Mouse (Mus musculus): ENCODE measurements around the gene Cpn2. TPM values are rescaled to one million over a fixed set of nuclear protein-coding genes. Genes with fewer than 3 reads are reported as not detected.

Gene Cpn2
- polyA plus RNA-seq, 1 experiment from 2014 or later = not detected

DNA sequence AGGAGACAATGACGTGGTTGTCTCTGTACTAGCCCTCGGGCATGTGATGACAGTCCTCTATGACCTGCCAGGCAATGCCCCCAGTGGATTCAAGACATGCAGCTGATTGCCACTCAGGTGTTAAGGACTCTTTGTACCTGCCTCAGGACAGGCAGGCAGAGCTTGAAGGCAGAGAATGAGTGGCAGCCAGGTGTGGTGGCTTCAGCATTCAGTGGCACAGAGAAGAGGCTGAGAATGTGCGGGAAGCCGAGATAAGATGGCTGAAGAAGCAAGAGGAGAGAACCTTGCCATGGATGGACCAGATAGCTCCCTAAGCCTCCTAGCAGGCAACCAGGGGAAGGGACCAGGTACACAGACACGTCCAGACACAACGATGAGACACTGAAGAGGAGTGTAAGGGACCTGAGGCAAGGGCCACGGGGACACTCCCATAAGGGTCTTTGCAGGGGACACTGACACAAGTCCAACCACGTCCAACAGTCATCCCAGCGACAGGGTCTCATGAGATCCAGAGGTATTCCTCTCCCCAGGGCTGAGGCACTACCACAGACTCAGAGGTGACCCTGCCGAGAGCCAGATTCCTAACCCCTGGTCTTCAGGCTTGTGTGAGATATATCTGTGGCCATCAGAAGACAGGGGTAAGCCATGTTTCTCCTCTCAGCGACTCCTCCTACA, 29.4 kb upstream of the Cpn2 start:
- 94% methylated on average over 11 of the region's 11 CpGs for WGBS (ENCODE audit: missing documents)
- H3K79me2 ChIP-seq (ENCODE audit: inconsistent target) = no peaks in the 10 kb centered on the region
- no peaks in the 10 kb centered on the region for H3K36me3 ChIP-seq (ENCODE audit: inconsistent target)
- H3K4me3 ChIP-seq (ENCODE audit: inconsistent target) = no peak overlapping the region
- no peak overlapping the region for H3K27ac ChIP-seq

DNA sequence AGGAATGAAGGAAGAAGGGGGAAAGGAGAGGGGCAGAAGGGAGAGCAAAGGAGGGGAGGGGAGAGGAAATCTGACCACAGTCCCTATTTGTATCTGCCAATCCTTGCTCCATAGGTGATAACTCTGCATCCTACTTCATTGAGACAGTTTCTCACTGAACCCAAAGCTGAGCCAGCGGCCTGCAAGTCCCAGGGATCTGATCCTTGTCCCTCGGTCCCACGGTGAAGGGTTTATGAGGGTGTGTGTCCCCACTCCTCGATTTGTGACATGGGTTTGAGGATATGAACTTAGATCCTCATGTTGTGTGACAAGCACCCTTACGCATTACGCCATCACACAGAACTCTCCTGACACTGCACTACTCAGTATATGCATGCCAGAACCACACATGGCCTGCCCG, 27.8 kb upstream of the Cpn2 start:
- 82% methylated on average over 7 of the region's 7 CpGs for WGBS (ENCODE audit: missing documents)
- Histone ChIP-seq H3K36me3 (ENCODE audit: inconsistent target) (no peaks in the 10 kb centered on the region), H3K27ac (no peak overlapping the region), H3K4me3 (ENCODE audit: inconsistent target) (no peak overlapping the region), H3K79me2 (ENCODE audit: inconsistent target) (no peaks in the 10 kb centered on the region)

DNA sequence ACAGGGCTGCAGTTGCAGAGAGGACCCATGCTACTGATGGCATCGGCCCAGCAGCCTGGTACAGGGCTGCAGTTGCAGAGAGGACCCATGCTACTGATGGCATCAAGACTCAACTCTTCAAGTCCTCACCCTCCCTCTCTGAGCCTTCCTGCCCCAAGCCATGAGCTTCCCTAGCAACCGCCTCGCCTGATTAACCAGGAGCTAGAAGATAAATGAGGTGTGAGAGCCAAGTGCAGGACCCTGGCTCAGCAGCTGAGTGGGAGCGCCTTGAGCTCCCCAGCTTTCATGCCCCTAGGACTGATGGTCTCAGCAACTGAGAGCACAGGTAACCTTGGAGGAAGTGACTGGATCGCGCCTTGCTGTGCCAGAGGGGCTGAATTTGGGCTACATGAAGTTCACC, 23.1 kb upstream of the Cpn2 start:
- no peak overlapping the region for H3K4me3 ChIP-seq (ENCODE audit: inconsistent target)
- WGBS (ENCODE audit: missing documents) = 92% methylated on average over 6 of the region's 6 CpGs
- H3K79me2 ChIP-seq (ENCODE audit: inconsistent target) = no peaks in the 10 kb centered on the region
- H3K27ac ChIP-seq = no peak overlapping the region
- no peaks in the 10 kb centered on the region for H3K36me3 ChIP-seq (ENCODE audit: inconsistent target)

DNA sequence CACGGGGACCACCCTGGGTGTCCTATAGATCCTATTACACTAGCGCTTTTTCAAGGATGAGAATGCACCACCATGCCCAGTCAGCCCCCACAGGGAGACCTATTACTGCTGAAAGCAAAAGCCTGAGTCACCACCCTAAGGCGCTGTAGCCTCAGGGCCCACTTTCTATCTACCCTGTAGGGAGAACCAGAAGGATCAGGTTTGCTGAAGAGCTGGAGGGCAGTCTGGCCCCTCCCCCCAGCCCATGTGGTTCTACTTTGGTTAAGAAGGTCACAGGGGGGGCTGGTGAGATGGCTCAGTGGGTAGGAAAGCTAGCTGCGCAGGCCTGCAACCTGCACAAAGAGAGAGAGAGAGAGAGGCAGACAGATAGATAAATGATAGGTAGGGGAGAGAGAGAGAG, 18.4 kb upstream of the Cpn2 start:
- WGBS (ENCODE audit: missing documents) = 95% methylated on average over 4 of the region's 4 CpGs
- H3K27ac ChIP-seq = no peak overlapping the region
- no peaks in the 10 kb centered on the region for H3K79me2 ChIP-seq (ENCODE audit: inconsistent target)
- no peak overlapping the region for H3K4me3 ChIP-seq (ENCODE audit: inconsistent target)
- no peaks in the 10 kb centered on the region for H3K36me3 ChIP-seq (ENCODE audit: inconsistent target)

DNA sequence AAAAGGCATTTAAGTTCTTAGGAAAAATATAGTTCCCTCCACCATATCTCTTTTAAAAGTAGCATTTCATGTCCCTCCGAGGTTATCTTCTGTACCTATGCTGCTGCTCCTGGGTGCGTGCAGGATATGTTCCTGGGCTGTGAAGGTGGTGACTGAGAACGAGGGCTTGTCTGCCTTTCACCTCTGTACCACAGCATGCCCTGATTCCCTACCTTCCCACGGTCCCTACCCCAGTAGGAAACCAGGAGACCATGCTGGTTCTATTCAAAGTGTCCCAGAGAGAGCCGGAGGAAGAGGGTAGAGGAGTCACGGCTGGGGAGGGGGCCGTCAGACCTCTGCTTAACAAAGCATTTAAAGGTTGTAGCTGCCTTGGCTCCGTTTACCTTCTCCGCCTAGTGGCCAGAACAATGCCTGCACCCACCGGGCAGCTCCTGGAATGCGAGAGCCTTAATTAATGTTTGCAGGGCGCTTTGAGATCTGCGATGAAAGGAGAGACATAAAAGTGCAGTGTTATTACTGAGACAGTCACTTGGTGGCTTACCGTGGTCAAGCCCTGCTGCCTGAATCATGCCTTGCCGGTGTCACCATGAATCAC, 16.5 kb upstream of the Cpn2 start:
- WGBS (ENCODE audit: missing documents) = 5% methylated on average over 15 of the region's 15 CpGs
- H3K4me3 ChIP-seq (ENCODE audit: inconsistent target) = no peak overlapping the region

DNA sequence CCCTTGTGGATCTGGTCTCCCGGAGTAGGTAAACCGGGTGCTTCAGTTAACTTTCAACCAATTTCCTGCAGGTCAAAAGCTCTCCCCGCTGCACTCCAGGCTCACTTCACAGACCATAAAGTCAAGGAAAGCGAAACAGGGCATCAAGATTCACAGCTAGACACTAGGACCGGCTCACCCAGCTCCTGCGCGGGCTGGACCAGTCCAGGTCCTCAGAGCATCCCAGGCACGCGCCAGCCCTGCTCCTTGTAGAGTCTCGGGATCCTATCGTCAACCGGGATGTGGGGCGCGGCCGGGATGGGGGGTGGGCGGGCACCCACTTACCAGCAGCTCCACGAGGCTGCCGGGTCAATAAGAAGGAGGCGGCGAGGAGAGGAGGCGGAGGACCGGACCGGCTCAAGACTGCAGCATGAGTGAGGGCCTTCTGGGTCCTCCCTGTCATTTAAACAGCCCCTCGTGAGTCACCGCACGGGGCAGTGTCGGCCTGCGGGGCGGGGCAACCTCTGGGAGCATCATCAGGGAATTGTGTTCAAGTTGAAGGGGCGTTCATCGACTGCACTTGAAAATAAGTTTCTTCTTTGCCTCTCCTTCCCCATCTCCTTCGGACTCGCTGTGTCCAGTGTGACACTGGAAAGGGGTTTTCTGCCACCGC, 15.7 kb upstream of the Cpn2 start, which contains the start of gene Lrrc15:
Lrrc15 (minus strand) TSS at position 413 of the 652 bp plus-strand sequence.
- Histone ChIP-seq H3K79me2 (ENCODE audit: inconsistent target) (no peaks in the 10 kb centered on the region), H3K4me3 (ENCODE audit: inconsistent target) (no peak within 1 kb of the TSS), H3K27ac (no peak within 1 kb of the TSS), H3K36me3 (ENCODE audit: inconsistent target) (no peaks in the 10 kb centered on the region)
- 23% methylated on average over 34 of the region's 34 CpGs for WGBS (ENCODE audit: missing documents)

More for the DNA sequence above, 16.5 kb upstream of the Cpn2 start:
- no peak overlapping the region for H3K27ac ChIP-seq
- no peaks in the 10 kb centered on the region for H3K36me3 ChIP-seq (ENCODE audit: inconsistent target)
- no peaks in the 10 kb centered on the region for H3K79me2 ChIP-seq (ENCODE audit: inconsistent target)

DNA sequence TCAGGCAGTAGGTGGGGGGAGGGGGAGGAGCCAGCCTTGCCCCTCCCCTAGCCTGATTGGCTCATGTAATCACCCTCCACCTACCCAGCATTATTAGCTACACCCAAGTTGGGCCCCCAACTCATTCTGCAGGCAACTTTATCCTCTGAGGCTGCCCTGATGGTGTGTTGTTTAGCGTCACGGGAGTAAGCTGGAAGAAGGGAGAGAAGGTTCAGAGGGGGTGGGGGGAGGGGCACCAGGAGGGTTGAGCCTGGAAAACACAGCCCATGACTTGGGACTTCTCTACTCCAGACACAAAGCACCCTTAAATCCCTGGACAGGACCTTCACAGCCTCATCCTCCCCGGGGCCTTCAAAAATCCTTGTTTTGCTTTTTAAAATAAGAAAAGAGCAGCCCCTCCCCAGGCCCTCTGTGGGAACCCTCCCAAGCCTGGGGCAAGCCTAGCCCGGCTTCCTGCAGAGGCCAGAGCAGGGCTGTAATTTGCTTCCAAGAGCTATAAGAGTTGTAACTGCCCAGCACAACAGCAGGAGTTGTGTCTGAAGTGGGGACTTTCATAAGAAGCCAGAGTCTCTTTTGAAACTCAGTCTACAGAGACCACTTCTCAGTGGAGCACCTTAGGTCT, 13.5 kb upstream of the Cpn2 start:
- Histone ChIP-seq H3K79me2 (ENCODE audit: inconsistent target) (no peaks in the 10 kb centered on the region), H3K36me3 (ENCODE audit: inconsistent target) (no peaks in the 10 kb centered on the region), H3K27ac (no peak overlapping the region), H3K4me3 (ENCODE audit: inconsistent target) (no peak overlapping the region)
- WGBS (ENCODE audit: missing documents) = 49% methylated on average over 4 of the region's 4 CpGs

DNA sequence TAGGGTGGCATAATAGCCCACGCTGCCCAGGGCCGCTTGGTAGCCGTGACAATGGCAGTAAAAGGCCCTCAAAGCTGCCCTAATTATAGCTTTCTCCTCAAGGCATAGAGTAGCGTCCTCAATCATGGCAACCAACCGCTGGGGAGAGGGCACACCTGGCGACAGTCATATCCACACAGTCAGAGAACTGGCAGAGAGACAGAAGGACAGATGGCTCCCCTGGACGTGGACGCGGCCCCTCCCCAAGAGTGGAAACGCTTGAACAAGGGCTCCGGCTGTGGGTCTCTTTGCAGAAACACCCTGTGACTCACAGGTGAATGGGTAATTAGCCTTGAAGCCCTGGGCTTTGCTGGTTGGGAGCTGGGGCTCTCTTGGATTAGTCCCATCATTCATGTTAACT, 11.1 kb upstream of the Cpn2 start:
- Histone ChIP-seq H3K36me3 (ENCODE audit: inconsistent target) (no peaks in the 10 kb centered on the region), H3K27ac (no peak overlapping the region), H3K79me2 (ENCODE audit: inconsistent target) (no peaks in the 10 kb centered on the region), H3K4me3 (ENCODE audit: inconsistent target) (no peak overlapping the region)
- 89% methylated on average over 8 of the region's 11 CpGs for WGBS (ENCODE audit: missing documents)

DNA sequence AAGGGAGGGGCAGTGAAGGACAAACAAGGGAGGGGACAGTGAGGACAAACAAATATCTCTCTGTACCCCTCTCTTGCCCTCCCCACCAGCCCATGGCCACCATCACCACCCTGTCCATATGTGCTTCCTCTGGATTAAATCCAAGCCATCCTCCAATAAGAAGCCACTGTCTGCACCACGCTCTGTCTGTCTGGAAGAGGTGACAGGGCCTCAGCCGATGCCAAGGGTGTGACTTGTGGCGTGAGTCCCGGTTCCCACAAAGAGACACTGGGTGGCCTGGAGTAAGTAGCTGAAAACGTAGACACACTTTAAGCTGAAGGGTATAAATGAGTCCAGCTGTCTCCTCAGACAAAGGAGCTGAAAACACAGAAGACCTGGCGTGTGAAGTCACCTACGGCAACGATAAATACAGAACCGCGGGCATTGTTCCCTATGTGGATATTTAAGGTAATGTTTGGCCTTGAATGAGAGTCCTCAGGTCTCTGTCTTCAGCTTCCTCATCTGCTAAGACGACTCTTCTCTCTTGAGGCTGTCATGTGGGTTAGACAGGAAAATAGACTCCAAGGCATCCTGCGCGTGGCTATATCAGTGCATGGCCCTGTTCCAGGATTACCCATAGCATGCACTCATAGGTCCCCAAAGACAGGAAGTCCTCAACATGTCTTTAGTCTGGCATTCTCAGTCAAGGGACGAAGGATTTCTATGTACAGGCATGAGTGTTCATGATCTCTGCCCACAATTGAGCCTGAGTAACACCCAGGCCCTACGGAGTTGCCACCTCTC, 8.4 kb upstream of the Cpn2 start:
- Histone ChIP-seq H3K36me3 (ENCODE audit: inconsistent target) (no peaks in the 10 kb centered on the region), H3K79me2 (ENCODE audit: inconsistent target) (no peaks in the 10 kb centered on the region), H3K27ac (no peak overlapping the region), H3K4me3 (ENCODE audit: inconsistent target) (no peak overlapping the region)
- 71% methylated on average over 15 of the region's 15 CpGs for WGBS (ENCODE audit: missing documents)

DNA sequence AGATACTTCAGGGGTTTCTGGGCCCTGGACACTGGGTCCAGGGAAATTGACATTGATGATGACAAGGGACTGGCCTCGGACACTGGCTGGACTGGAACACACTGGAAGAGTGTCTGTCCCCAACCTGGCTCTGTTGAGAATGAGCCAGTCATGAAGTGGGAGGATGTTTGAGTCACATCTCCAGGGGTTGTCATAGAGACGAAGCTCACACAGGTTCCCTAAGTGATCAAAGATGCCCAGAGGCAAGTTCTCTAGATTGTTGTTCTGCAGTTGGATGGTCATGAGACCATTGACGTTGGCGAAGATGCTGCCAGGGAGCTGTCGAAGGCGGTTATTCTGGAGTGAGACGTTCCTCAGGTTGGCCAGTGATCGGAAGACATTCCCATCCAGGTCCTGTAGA, 5.8 kb upstream of the Cpn2 start:
- no peak overlapping the region for H3K27ac ChIP-seq
- 96% methylated on average over 8 of the region's 8 CpGs for WGBS (ENCODE audit: missing documents)
- H3K4me3 ChIP-seq (ENCODE audit: inconsistent target) = no peak overlapping the region
- H3K36me3 ChIP-seq (ENCODE audit: inconsistent target) = no peaks in the 10 kb centered on the region
- H3K79me2 ChIP-seq (ENCODE audit: inconsistent target) = no peaks in the 10 kb centered on the region

DNA sequence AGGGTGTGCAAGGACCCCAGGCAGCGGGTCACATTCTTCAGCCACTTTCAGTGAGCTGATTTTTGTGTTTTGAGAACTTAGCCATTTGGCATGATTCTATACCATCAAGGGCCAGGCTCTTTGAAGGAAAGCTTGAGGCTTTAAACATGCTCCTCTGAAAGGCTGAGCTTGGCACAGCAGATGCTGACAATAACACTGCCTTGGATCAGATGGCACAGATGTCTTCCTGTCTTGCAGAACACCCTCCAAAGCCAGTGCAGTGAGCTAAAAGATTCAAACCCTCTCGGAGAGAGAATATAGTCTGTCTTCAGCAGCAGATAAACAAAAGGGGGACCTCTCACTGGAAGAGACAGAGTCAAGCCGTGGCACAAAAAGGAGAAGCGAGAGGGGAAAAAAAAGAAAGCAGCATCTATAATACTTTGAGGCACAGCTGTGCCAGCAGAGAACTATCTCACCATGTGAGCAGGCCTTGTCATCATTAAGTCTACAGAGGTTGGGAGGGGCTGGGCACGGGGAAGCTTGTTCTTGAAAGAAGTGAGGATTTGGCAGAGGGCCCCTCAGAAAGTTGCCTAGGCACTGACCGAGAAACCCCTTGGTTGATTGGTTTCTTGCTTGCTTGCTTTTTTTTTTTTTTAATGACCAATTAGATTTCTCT, 4.8 kb upstream of the Cpn2 start:
- H3K4me3 ChIP-seq (ENCODE audit: inconsistent target) = no peak overlapping the region
- H3K36me3 ChIP-seq (ENCODE audit: inconsistent target) = no peaks in the 10 kb centered on the region
- H3K79me2 ChIP-seq (ENCODE audit: inconsistent target) = no peaks in the 10 kb centered on the region
- 51% methylated on average over 6 of the region's 6 CpGs for WGBS (ENCODE audit: missing documents)
- H3K27ac ChIP-seq = no peak overlapping the region

DNA sequence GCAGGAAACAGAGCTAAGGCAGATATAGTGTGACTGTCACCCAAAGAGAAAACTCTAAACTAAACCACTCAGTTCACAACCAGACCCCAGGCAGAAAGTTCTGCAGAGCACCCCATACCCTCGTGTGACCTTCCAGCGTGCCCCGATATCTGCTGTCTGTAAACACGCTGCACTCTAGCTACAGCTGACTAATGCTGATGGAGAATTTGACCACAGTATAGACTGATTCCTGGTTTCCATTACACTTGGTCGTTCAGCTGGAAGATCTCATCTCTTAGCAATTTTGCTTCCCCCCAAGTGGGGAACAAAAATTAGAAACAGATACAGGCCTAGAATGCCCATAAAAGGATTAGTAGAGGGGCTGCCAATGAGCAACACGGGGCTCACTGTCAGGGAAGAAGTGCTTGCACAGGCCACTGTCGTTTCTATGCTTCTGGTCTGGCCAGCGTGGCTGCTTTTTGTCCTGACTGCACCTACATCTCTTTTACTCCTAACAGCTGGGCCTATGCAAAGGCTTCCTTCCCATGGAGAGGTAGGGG, 4.0 kb upstream of the Cpn2 start:
- 91% methylated on average over 8 of the region's 8 CpGs for whole genome bisulfite sequencing (ENCODE audit: missing documents)
- Histone ChIP-seq H3K27ac (no peak overlapping the region), H3K36me3 (ENCODE audit: inconsistent target) (no peaks in the 10 kb centered on the region), H3K4me3 (ENCODE audit: inconsistent target) (no peak overlapping the region), H3K79me2 (ENCODE audit: inconsistent target) (no peaks in the 10 kb centered on the region)

DNA sequence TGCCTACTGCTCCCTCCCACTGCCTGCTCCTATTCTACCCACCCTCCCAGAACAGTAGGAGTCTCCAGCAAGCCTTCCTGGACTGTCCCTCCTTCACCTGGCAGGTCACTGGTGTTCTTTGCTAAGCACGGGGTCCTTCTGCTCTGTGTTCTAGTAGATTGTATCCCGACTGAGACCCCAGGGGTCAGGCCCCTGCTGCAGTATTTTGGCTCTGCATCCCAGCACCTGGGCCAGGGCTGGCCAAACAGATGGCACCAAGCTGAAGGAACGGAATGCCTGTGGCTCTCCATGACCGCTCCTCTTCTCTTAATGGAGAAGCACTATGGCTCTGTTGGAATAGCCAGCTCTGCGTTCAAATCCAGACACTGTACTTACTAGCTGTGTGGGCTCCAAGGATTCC, 738 bp downstream of the Cpn2 start:
- no peak overlapping the region for H3K4me3 ChIP-seq (ENCODE audit: inconsistent target)

DNA sequence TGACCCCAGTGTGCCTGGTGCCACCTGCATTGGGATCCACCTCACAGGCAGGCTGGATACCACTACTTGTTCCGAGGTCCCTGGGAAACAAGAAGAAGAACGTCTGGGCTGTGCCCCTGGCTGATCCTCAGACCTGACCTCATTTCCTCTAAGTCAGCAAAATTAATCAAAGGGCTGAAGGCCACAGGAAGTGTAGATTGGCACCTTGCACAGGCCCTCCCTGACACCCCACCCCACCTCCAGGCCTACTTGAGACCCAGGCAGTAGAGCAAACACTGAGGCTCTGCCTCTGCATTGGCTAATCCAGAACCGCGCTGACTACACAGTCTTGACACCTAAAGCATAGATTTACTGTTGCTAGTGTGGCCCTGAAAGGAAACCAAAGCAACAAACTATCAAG, 1.7 kb downstream of the Cpn2 start:
- Histone ChIP-seq H3K4me3 (ENCODE audit: inconsistent target) (no peak overlapping the region), H3K36me3 (ENCODE audit: inconsistent target) (no peaks in the 10 kb centered on the region), H3K27ac (no peak overlapping the region), H3K79me2 (ENCODE audit: inconsistent target) (no peaks in the 10 kb centered on the region)
- 21% methylated on average over 4 of the region's 4 CpGs for WGBS (ENCODE audit: missing documents)

More for the DNA sequence above, 738 bp downstream of the Cpn2 start:
- no peak overlapping the region for H3K27ac ChIP-seq
- H3K36me3 ChIP-seq (ENCODE audit: inconsistent target) = no peaks in the 10 kb centered on the region
- no peaks in the 10 kb centered on the region for H3K79me2 ChIP-seq (ENCODE audit: inconsistent target)
- WGBS (ENCODE audit: missing documents) = 96% methylated on average over 5 of the region's 5 CpGs

Measured in macrophage (primary cell).